Mouse (Mus musculus): Measurements from ENCODE around the gene Gm10318.

GRCm38 (mm10) chr10:77846503-77846902 lies 6.2 kb upstream of the Gm10318 start, which contains the start of gene Gm36176:
- TF ChIP-seq POLR2A (IDR thresholded peaks at IDR 0.05; ENCODE audit: control insufficient read depth, low read depth, low read length): no peak
- no peak for TF ChIP-seq CTCF (IDR thresholded peaks at IDR 0.05; ENCODE audit: control insufficient read depth, insufficient read depth, insufficient replicate concordance, low read depth, low read length)
